Mouse (Mus musculus): ENCODE data around the gene Bcl2. TPM values are rescaled to one million over a fixed set of nuclear protein-coding genes. Genes with fewer than 3 reads are reported as not detected.
A peak's percentile ranks its signal among the peaks of the same experiment; 100 is the strongest.

Gene Bcl2
- polyA plus RNA-seq, 1 experiment, result 2.6 TPM

DNA sequence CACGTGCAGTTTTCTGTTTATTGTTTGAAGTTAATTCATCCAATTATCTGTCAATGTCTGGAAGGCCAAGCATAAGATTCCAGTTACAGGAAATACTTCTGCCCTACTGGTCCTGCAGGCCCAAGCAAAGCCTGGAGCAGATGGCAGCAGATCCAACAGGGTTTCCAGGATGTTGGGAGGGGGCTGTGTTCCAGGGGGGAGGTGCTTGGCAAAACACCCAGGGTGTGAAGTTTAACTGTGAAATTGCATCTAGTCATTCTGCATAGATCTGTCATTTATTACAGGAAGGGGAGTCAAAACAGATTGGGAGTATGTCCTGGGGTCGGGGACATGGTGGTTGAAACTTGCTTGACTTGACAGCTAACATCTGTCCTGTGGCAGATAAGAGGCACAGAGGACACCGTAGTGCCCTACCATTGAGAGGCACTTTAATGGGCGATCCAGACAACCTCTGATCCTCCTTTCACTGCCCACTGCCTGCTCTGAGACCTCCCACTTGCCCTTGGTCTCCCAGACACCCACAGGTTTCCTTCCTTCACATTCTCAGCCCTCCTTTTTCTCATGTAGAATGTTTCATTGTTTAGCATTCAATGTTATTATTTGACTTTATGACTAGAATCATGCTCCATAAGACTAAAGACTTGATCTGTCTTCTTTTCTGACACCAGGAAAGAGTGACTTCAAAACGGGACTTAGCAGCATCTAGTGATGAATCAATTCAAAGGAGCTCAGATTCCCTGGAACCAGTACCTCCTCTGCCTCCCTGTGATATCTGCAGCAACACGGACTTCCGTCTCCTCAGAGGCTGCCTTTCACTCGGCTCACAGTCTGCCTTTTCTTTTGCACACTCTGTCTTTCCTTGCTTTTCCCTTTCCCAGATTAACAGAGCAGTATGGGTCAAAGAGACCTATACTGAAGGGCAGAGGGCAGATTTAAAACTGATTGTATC, 47.7 kb downstream of the Bcl2 start:
- H3K4me1 ChIP-seq (ENCODE audit: control insufficient read depth, insufficient read depth, low read length), result peaks cover 5% of the 10 kb centered on the region; the same call in 1 of the 2 replicates
- DNase-seq, result peak; percentile 34
- 49% methylated on average over 8 of the region's 8 CpGs for WGBS
- TF ChIP-seq POLR2A (IDR thresholded peaks at IDR 0.05; ENCODE audit: low read depth, low read length) (no peak), CTCF (conservative IDR thresholded peaks at IDR 0.05; ENCODE audit: insufficient read depth, insufficient read length, low read depth, low read length) (no peak)
- H3K36me3 ChIP-seq (ENCODE audit: control insufficient read depth, insufficient read depth, low read length), result no peaks in the 10 kb centered on the region
- H3K4me3 ChIP-seq (ENCODE audit: insufficient read depth, low read depth, low read length), result no peak overlapping the region
- no peaks in the 10 kb centered on the region for H3K27me3 ChIP-seq (replicated peaks; ENCODE audit: control insufficient read depth, insufficient read depth, low read length)
- H3K27ac ChIP-seq (ENCODE audit: insufficient read depth, low read depth, low read length), result no peak overlapping the region

DNA sequence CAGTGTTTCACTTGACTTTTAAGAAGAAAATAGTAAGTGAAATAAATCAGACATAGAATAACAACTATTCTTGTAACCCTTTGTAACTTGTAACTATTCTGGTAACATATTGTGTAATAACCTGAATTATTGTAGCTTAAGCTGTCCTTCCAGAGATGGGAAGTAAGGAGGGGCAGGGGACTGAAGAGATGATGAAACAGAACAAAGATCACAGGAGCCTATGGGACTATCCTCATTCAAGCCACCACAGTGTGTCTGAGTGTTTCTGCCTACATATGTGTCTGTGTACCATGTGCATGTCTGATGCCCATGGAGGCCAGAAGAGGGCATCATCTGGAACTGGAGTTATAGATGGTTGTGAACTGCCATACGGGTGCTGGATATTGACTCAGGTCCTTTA, 49.1 kb downstream of the Bcl2 start:
- Histone ChIP-seq H3K4me1 (ENCODE audit: control insufficient read depth, insufficient read depth, low read length) (peaks cover 5% of the 10 kb centered on the region; the same call in 1 of the 2 replicates), H3K36me3 (ENCODE audit: control insufficient read depth, insufficient read depth, low read length) (no peaks in the 10 kb centered on the region), H3K27ac (ENCODE audit: insufficient read depth, low read depth, low read length) (no peak overlapping the region), H3K27me3 (replicated peaks; ENCODE audit: control insufficient read depth, insufficient read depth, low read length) (no peaks in the 10 kb centered on the region), H3K4me3 (ENCODE audit: insufficient read depth, low read depth, low read length) (no peak overlapping the region)
- DNase-seq, result no peak
- WGBS, result 97% methylated on average over 1 of the region's 1 CpGs
- TF ChIP-seq CTCF (conservative IDR thresholded peaks at IDR 0.05; ENCODE audit: insufficient read depth, insufficient read length, low read depth, low read length), result no peak
- no peak for TF ChIP-seq POLR2A (IDR thresholded peaks at IDR 0.05; ENCODE audit: low read depth, low read length)

DNA sequence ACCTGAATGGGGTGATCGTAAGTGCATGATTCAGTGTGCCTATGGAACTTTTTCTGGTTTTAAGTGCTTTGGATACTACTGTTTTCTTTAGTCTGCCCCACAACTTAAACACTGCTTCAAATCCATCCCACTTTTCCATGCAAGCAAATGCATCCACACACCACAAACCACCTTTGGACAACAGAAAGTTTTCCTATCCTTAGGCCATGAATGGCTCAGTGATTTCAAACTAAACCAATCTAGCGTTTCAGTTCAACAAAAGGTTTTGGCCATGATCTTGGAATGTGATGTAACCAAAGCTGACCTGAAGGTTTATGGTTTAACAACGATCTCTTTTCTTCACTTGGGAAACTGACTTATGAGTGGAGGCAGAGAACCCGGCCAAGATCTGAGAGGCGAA, 51.6 kb downstream of the Bcl2 start:
- no peaks in the 10 kb centered on the region for H3K36me3 ChIP-seq (ENCODE audit: control insufficient read depth, insufficient read depth, low read length)
- H3K27ac ChIP-seq (ENCODE audit: insufficient read depth, low read depth, low read length), result peak overlapping the region; percentile 56
- H3K4me3 ChIP-seq (ENCODE audit: insufficient read depth, low read depth, low read length), result no peak overlapping the region
- TF ChIP-seq POLR2A (IDR thresholded peaks at IDR 0.05; ENCODE audit: low read depth, low read length), result no peak
- no peak for TF ChIP-seq CTCF (conservative IDR thresholded peaks at IDR 0.05; ENCODE audit: insufficient read depth, insufficient read length, low read depth, low read length)
- DNase-seq, result no peak
- H3K27me3 ChIP-seq (replicated peaks; ENCODE audit: control insufficient read depth, insufficient read depth, low read length), result no peaks in the 10 kb centered on the region
- WGBS, result 55% methylated on average over 5 of the region's 5 CpGs
- peaks cover 5% of the 10 kb centered on the region; the same call in 1 of the 2 replicates for H3K4me1 ChIP-seq (ENCODE audit: control insufficient read depth, insufficient read depth, low read length)

DNA sequence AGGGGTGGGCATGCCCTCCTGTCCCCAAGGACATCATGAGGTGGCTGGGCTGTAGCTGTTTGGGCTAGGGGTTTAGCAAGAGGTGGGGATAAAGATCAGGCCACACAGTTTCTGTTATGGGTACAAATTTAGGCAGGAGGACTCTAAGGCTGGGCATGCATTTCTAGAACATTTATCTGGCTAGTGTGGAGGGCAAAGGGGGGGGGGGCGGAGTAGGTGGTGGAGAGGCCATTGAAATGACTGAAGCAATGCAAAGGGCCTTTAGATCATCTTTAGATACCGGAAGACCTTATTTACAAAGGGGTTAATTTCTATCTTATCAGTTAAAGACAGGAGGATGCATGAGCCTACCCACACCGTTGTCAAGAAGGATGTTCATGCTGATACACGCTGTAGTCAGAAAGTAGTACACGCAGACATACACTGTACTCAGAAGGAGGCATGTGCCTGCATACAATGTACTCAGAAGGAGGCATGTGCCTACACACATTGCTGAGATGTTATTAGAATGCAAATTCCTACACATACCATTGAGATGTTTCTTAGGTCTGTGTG, 55.7 kb downstream of the Bcl2 start:
- Histone ChIP-seq H3K4me1 (ENCODE audit: control insufficient read depth, insufficient read depth, low read length) (peaks cover 5% of the 10 kb centered on the region; the same call in 1 of the 2 replicates), H3K36me3 (ENCODE audit: control insufficient read depth, insufficient read depth, low read length) (no peaks in the 10 kb centered on the region), H3K4me3 (ENCODE audit: insufficient read depth, low read depth, low read length) (no peak overlapping the region), H3K27ac (ENCODE audit: insufficient read depth, low read depth, low read length) (no peak overlapping the region), H3K27me3 (replicated peaks; ENCODE audit: control insufficient read depth, insufficient read depth, low read length) (no peaks in the 10 kb centered on the region)
- WGBS, result 94% methylated on average over 5 of the region's 5 CpGs
- no peak for DNase-seq
- TF ChIP-seq CTCF (conservative IDR thresholded peaks at IDR 0.05; ENCODE audit: insufficient read depth, insufficient read length, low read depth, low read length) (no peak), POLR2A (IDR thresholded peaks at IDR 0.05; ENCODE audit: low read depth, low read length) (no peak)

DNA sequence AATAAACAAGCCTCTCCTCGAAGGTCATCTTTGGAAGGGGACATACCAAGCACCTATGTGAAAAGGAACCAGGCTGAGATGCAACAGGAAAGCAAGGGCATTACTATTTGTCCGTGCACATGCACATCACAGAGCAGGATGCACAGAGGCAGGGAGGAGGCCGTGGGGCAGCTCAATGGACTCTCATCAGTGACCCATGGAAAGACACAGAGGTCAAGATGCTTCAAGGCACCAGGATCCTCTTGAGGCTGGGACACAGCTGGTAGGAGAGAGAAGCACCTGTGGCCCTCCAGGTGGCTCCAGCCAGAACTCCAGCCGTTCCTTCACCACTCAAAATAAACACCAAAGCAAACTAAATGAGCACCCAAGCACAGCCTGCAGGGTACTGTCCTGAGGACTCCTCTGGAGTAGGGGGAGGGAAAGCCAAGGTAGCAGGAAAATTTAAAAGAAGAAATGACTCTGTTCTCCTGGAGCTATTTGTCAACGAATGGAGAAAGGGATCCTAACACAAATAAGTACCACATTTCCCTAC, 57.8 kb downstream of the Bcl2 start:
- 54% methylated on average over 5 of the region's 5 CpGs for WGBS
- no peak for DNase-seq
- no peaks in the 10 kb centered on the region for H3K4me1 ChIP-seq (ENCODE audit: control insufficient read depth, insufficient read depth, low read length)
- H3K27me3 ChIP-seq (replicated peaks; ENCODE audit: control insufficient read depth, insufficient read depth, low read length), result no peaks in the 10 kb centered on the region
- no peak overlapping the region for H3K27ac ChIP-seq (ENCODE audit: insufficient read depth, low read depth, low read length)
- TF ChIP-seq CTCF (conservative IDR thresholded peaks at IDR 0.05; ENCODE audit: insufficient read depth, insufficient read length, low read depth, low read length) (no peak), POLR2A (IDR thresholded peaks at IDR 0.05; ENCODE audit: low read depth, low read length) (no peak)
- H3K36me3 ChIP-seq (ENCODE audit: control insufficient read depth, insufficient read depth, low read length), result no peaks in the 10 kb centered on the region
- H3K4me3 ChIP-seq (ENCODE audit: insufficient read depth, low read depth, low read length), result no peak overlapping the region

DNA sequence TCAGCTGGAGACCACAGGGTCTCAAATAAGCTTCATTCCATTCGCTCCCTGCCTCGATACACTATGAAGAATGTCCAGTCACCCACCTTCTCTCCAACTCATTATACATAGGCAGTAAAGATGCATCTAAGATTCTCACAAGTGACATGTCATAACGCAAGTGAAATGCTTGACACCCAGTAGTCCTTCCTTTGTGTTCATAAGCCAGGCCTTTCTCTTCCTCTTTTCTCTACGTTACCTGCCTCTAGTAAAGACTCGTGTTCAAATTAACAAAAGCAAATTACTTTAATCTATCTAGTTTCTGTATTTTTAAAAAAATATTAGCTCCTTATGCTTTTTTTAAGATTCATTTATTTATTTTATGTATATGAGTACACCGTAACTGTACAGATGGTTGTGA, 59.8 kb downstream of the Bcl2 start:
- 94% methylated on average over 6 of the region's 6 CpGs for WGBS
- TF ChIP-seq POLR2A (IDR thresholded peaks at IDR 0.05; ENCODE audit: low read depth, low read length) (no peak), CTCF (conservative IDR thresholded peaks at IDR 0.05; ENCODE audit: insufficient read depth, insufficient read length, low read depth, low read length) (no peak)
- Histone ChIP-seq H3K4me3 (ENCODE audit: insufficient read depth, low read depth, low read length) (no peak overlapping the region), H3K36me3 (ENCODE audit: control insufficient read depth, insufficient read depth, low read length) (no peaks in the 10 kb centered on the region), H3K27ac (ENCODE audit: insufficient read depth, low read depth, low read length) (no peak overlapping the region), H3K4me1 (ENCODE audit: control insufficient read depth, insufficient read depth, low read length) (peaks cover 3% of the 10 kb centered on the region; the same call in 1 of the 2 replicates), H3K27me3 (replicated peaks; ENCODE audit: control insufficient read depth, insufficient read depth, low read length) (no peaks in the 10 kb centered on the region)
- no peak for DNase-seq

DNA sequence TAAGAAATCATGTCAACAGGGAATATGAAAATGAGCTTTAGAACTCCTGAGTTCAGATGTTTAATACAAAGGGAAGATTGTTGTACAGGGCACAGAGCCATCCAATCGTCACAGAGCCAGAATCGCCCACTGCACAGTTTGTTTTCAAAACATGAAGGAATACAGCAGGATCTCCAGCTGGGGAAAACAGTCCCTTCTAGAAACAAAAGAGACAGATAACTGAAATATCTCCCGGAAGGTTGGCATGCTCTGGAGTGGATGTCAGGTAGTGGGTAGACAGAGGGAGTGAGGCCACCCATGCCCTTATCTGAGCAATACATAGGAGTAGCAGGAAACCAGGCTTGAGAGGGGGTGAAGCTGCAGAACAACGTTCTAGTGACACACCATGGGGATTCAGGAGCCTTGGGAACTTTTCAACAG, 60.6 kb downstream of the Bcl2 start:
- Histone ChIP-seq H3K27me3 (replicated peaks; ENCODE audit: control insufficient read depth, insufficient read depth, low read length) (no peaks in the 10 kb centered on the region), H3K27ac (ENCODE audit: insufficient read depth, low read depth, low read length) (no peak overlapping the region), H3K4me3 (ENCODE audit: insufficient read depth, low read depth, low read length) (no peak overlapping the region), H3K4me1 (ENCODE audit: control insufficient read depth, insufficient read depth, low read length) (peaks cover 3% of the 10 kb centered on the region; the same call in 1 of the 2 replicates), H3K36me3 (ENCODE audit: control insufficient read depth, insufficient read depth, low read length) (no peaks in the 10 kb centered on the region)
- WGBS, result 65% methylated on average over 4 of the region's 4 CpGs
- no peak for DNase-seq
- TF ChIP-seq CTCF (conservative IDR thresholded peaks at IDR 0.05; ENCODE audit: insufficient read depth, insufficient read length, low read depth, low read length) (no peak), POLR2A (IDR thresholded peaks at IDR 0.05; ENCODE audit: low read depth, low read length) (no peak)

Measured in kidney, adult 2 months (tissue).